Comparison of ENCODE assay signal across 16 mouse cellular contexts in genomic region chr3:116237527-116237926, GRCm38 (mm10). TPM values are rescaled to one million over a fixed set of nuclear protein-coding genes. Genes with fewer than 3 reads are reported as not detected.
DNase-seq lines count a peak whose midpoint lies in the region; ATAC-seq and TF ChIP-seq lines count a peak whose summit lies in the region.
"Had no signal": no experiment of that assay in that cellular context is flagged by ENCODE, and none has a peak within 500 bp of the region (broad histone marks: within the 10 kb centered on the region; RNA-seq: fewer than 3 reads in every experiment).

No protein-coding gene starts in this region.

- H3K4me1 ChIP-seq in lung, embryonic 14.5 days (ENCODE audit: insufficient read depth) = no peaks in the 10 kb centered on the region
- H3K4me1 ChIP-seq in MEL (ENCODE audit: control insufficient read depth in 1 of 2, insufficient read depth in 2 of 2, low read length in 2 of 2) = no peaks in the 10 kb centered on the region
- H3K4me1 ChIP-seq: forebrain, embryonic 15.5 days; liver, embryonic 13.5 days; megakaryocyte, embryonic 14.5 days had no signal

- H3K27me3 ChIP-seq in lung, embryonic 14.5 days (ENCODE audit: insufficient read depth, low read length) = no peaks in the 10 kb centered on the region
- peaks cover 4% of the 10 kb centered on the region in 2 experiments; a peak in 3 of 4 replicates for H3K27me3 ChIP-seq in MEL (ENCODE audit: control insufficient read depth in 1 of 2, insufficient read depth in 2 of 2, low read length in 2 of 2)
- H3K27me3 ChIP-seq: liver, embryonic 13.5 days; megakaryocyte, embryonic 14.5 days had no signal

- intact Hi-C loops in heart, postnatal 14 days (cut with DNase I) = no loop called here

- no peaks in the 10 kb centered on the region for H3K9me3 ChIP-seq in lung, embryonic 14.5 days (ENCODE audit: low read depth, low read length)
- H3K9me3 ChIP-seq in MEL (replicated peaks; ENCODE audit: insufficient read depth, low read length) = no peaks in the 10 kb centered on the region
- H3K9me3 ChIP-seq: forebrain, embryonic 15.5 days; liver, embryonic 13.5 days had no signal

- H3K36me3 ChIP-seq in lung, embryonic 14.5 days (ENCODE audit: insufficient read depth) = no peaks in the 10 kb centered on the region
- no peaks in the 10 kb centered on the region for H3K36me3 ChIP-seq in MEL (ENCODE audit: control insufficient read depth in 1 of 2, insufficient read depth in 2 of 2, low read length in 2 of 2)
- H3K36me3 ChIP-seq: forebrain, embryonic 15.5 days; liver, embryonic 13.5 days had no signal

- TF ChIP-seq CTCF in lung, embryonic 14.5 days (IDR thresholded peaks at IDR 0.05; ENCODE audit: low read depth) = peak; percentile 24; the same call in 1 of the 2 replicates
- peak in 2 of 3 experiments; percentile 14 to 20; a peak in 1 of 6 replicates for TF ChIP-seq CTCF in MEL (IDR thresholded peaks at IDR 0.05 in 2 of 3, conservative IDR thresholded peaks at IDR 0.05 in 1 of 3; ENCODE audit: control insufficient read depth in 1 of 3, insufficient read depth in 1 of 3, low read depth in 2 of 3, low read length in 3 of 3, poor library complexity in 1 of 3, severe bottlenecking in 1 of 3)

- H3K79me2 ChIP-seq in MEL (ENCODE audit: control insufficient read depth, insufficient read depth, low read length, poor library complexity) = no peaks in the 10 kb centered on the region

- no peak for ATAC-seq in lung, embryonic 14.5 days (ENCODE audit: insufficient read depth)
- peak; percentile 40; the same call in 1 of the 2 replicates for ATAC-seq in megakaryocyte, adult 5-6 weeks (ENCODE audit: poor library complexity, severe bottlenecking)
- ATAC-seq: CD4-positive, CD25-positive, alpha-beta regulatory T cell, adult 4 months; forebrain, embryonic 15.5 days had no signal

- no peak overlapping the region for H3K27ac ChIP-seq in lung, embryonic 14.5 days (ENCODE audit: low read depth)
- H3K27ac ChIP-seq in MEL (ENCODE audit: control insufficient read depth, low read depth, low read length) = no peak overlapping the region
- H3K27ac ChIP-seq: forebrain, embryonic 15.5 days; hindbrain, embryonic 14.5 days; liver, embryonic 13.5 days had no signal

- peak; percentile 55 for DNase-seq in heart, adult 11 months
- no peak for DNase-seq in heart, postnatal 14 days
- DNase-seq in lung, embryonic 14.5 days = no peak
- DNase-seq in lung, adult 18-20 months = no peak
- DNase-seq in MEL (ENCODE audit: low read depth, low spot score) = no peak
- DNase-seq in thymus, postnatal 36 days = no peak
- DNase-seq in T-cell, adult 2 months (ENCODE audit: low spot score) = no peak
- DNase-seq: cerebellum, adult 18-20 months; gastrocnemius, postnatal 36 days; liver, embryonic 13.5 days had no signal

- TF ChIP-seq RAD21 in MEL (IDR thresholded peaks at IDR 0.05; ENCODE audit: low read depth, low read length) = peak; percentile 8

- no peak for TF ChIP-seq EP300 in MEL (IDR thresholded peaks at IDR 0.05; ENCODE audit: low read depth in 1 of 2, low read length in 2 of 2)

- no peak overlapping the region for H3K4me3 ChIP-seq in lung, embryonic 14.5 days (ENCODE audit: low read depth, low read length)
- no peak overlapping the region for H3K4me3 ChIP-seq in MEL (ENCODE audit: control insufficient read depth in 1 of 2, insufficient read depth in 1 of 2, low read depth in 2 of 2, low read length in 2 of 2)
- H3K4me3 ChIP-seq: forebrain, embryonic 15.5 days; liver, embryonic 13.5 days; megakaryocyte, embryonic 14.5 days had no signal

- TF ChIP-seq POLR2A in MEL (IDR thresholded peaks at IDR 0.05; ENCODE audit: control insufficient read depth in 1 of 2, insufficient read depth in 1 of 2, low read depth in 1 of 2, low read length in 2 of 2, poor library complexity in 1 of 2) = no peak

- no peak overlapping the region for H3K9ac ChIP-seq in lung, embryonic 14.5 days
- no peak overlapping the region for H3K9ac ChIP-seq in MEL (ENCODE audit: control insufficient read depth, low read depth, low read length, poor library complexity, severe bottlenecking)
- H3K9ac ChIP-seq: forebrain, embryonic 15.5 days; hindbrain, embryonic 14.5 days; liver, embryonic 13.5 days had no signal

- H3K4me2 ChIP-seq in lung, embryonic 14.5 days = no peak overlapping the region
- H3K4me2 ChIP-seq: forebrain, embryonic 15.5 days; hindbrain, embryonic 14.5 days; liver, embryonic 13.5 days had no signal

- WGBS in lung, embryonic 14.5 days = 85% methylated on average over 5 of the region's 5 CpGs

TF ChIP-seq in MEL, 35 proteins besides CTCF, POLR2A, EP300 and RAD21:
- TF ChIP-seq JUND (IDR thresholded peaks at IDR 0.05; ENCODE audit: low read depth, low read length) (no peak), USF1 (IDR thresholded peaks at IDR 0.05; ENCODE audit: low read depth, low read length) (no peak), MAZ (IDR thresholded peaks at IDR 0.05; ENCODE audit: low read depth, low read length) (no peak), ELF1 (IDR thresholded peaks at IDR 0.05; ENCODE audit: low read depth, low read length) (no peak), MAX (IDR thresholded peaks at IDR 0.05; ENCODE audit: low read length) (no peak), KAT2A (conservative IDR thresholded peaks at IDR 0.05; ENCODE audit: low read depth, low read length) (no peak), MYC (IDR thresholded peaks at IDR 0.05; ENCODE audit: low read depth, low read length) (no peak), GABPA (IDR thresholded peaks at IDR 0.05; ENCODE audit: low read depth, low read length) (no peak), NELFE (IDR thresholded peaks at IDR 0.05; ENCODE audit: low read depth, low read length) (no peak), MEF2A (IDR thresholded peaks at IDR 0.05; ENCODE audit: extremely low read depth, insufficient replicate concordance, low read depth, low read length, poor library complexity, severe bottlenecking) (no peak), SMC3 (IDR thresholded peaks at IDR 0.05; ENCODE audit: low read depth, low read length) (no peak), BHLHE40 (IDR thresholded peaks at IDR 0.05; ENCODE audit: borderline replicate concordance, low read depth, low read length) (no peak), ETS1 (IDR thresholded peaks at IDR 0.05; ENCODE audit: low read depth, low read length) (no peak), RCOR1 (IDR thresholded peaks at IDR 0.05; ENCODE audit: low read depth, low read length) (no peak)

RNA-seq across cellular contexts. Expression of gene Gpr88, which starts 15.8 kb away (rescaled TPM):
- under 1 TPM; 0.10 to 0.12 TPM for total RNA-seq in heart, postnatal 14 days (2021)
- 1.3 and 1.7 TPM in 2 replicates for polyA plus RNA-seq in lung, embryonic 14.5 days (2014; fragmentation: Nextera tagmentation; extraction: Ambion mirVana)
- total RNA-seq in MEL (2012; rRNA removed) = not detected in 2 replicates
- polyA plus RNA-seq in MEL (2012; ENCODE audit: insufficient read depth in 1 of 2, insufficient read length in 2 of 2, low read depth in 1 of 2, low replicate concordance in 2 of 2, missing spikeins in 1 of 2) = not detected
- total RNA-seq in megakaryocyte, adult 5-6 weeks (2015) = 0.07 TPM in 1 of 2 replicates, not detected in the other
- 0.18 and 0.37 TPM in 2 replicates for total RNA-seq in megakaryocyte, adult 5-6 weeks (2017)
- total RNA-seq: gastrocnemius, postnatal 36 days; neutrophil, adult 5-6 weeks had no signal
- polyA plus RNA-seq: CD4-positive, CD25-positive, alpha-beta regulatory T cell, adult 4 months had no signal
